Mouse (Mus musculus) CH12.LX (cell line): ENCODE results near the gene Gstt4. TPM values are rescaled to one million over a fixed set of nuclear protein-coding genes. Genes with fewer than 3 reads are reported as not detected.

ENCODE experiments used
- DNase-seq: peaks from one replicate; pipeline ENCODE4 v3.0.0-alpha.2; 2013; ENCODE audit errors: extremely low read depth
- H3K27ac ChIP-seq: 2 replicates; pipeline ENCODE4 v1.5.1; 2012; ENCODE audit warnings: low read depth, mild to moderate bottlenecking, control low read depth, moderate library complexity; ENCODE audit not compliant: insufficient read depth
- H3K27me3 ChIP-seq: replicated peaks from 2 replicates; pipeline ENCODE3; 2012; ENCODE audit warnings: inconsistent platforms
- H3K36me3 ChIP-seq, 2 experiments: replicated peaks in 1 of 2; 2 replicates each; pipeline versions ENCODE3 to v1.6.1; 2012; ENCODE audit warnings: inconsistent platforms in 1 of 2, low read length in 1 of 2, mild to moderate bottlenecking in 1 of 2, mixed read lengths in 1 of 2, moderate library complexity in 1 of 2; ENCODE audit not compliant: control insufficient read depth in 1 of 2, insufficient read depth in 1 of 2
- H3K4me1 ChIP-seq, 2 experiments: 2 replicates each; pipeline ENCODE4 v1.6.1; 2012; ENCODE audit warnings: inconsistent platforms in 1 of 2, moderate library complexity in 1 of 2; ENCODE audit not compliant: insufficient read depth in 2 of 2, control insufficient read depth in 1 of 2
- H3K4me2 ChIP-seq: 2 replicates; pipeline ENCODE4 v1.6.1; 2012; ENCODE audit warnings: low read depth, mild to moderate bottlenecking, control low read depth; ENCODE audit not compliant: poor library complexity, insufficient read depth, severe bottlenecking
- H3K4me3 ChIP-seq, 3 experiments: fragments of 150-350 bp in 1 of 3; sonication (generic) in 1 of 3; replicated peaks in 1 of 3; 2 replicates each; pipeline versions ENCODE3 to v1.5.1; 2011 to 2012; ENCODE audit warnings: low read depth in 2 of 3, low read length in 2 of 3, mild to moderate bottlenecking in 2 of 3, moderate library complexity in 2 of 3, control low read depth in 1 of 3, improper control_type of control experiment in 1 of 3, inconsistent platforms in 1 of 3, mixed read lengths in 1 of 3; ENCODE audit not compliant: poor library complexity in 1 of 3
- H3K79me2 ChIP-seq: replicated peaks from 2 replicates; pipeline ENCODE4 v1.6.1; 2012; ENCODE audit warnings: mild to moderate bottlenecking, moderate library complexity; ENCODE audit not compliant: control insufficient read depth, poor library complexity, insufficient read depth, severe bottlenecking; ENCODE audit errors: extremely low read depth
- H3K9ac ChIP-seq: 2 replicates; pipeline ENCODE4 v1.6.1; 2012; ENCODE audit warnings: low read depth, mild to moderate bottlenecking, control low read depth, moderate library complexity; ENCODE audit not compliant: insufficient read depth
- H3K9me3 ChIP-seq: replicated peaks from 2 replicates; pipeline ENCODE3; 2012; ENCODE audit warnings: low read length, inconsistent platforms, mixed read lengths
- BHLHE40 ChIP-seq: IDR thresholded peaks from 2 replicates; pipeline ENCODE4 v1.6.1; 2011; ENCODE audit warnings: mild to moderate bottlenecking, low read depth, low read length, improper control_type of control experiment
- CHD1 ChIP-seq: IDR thresholded peaks from 2 replicates; pipeline ENCODE4 v1.6.1; 2012; ENCODE audit warnings: low read depth, low read length, improper control_type of control experiment, inconsistent platforms
- CTCF ChIP-seq, 2 experiments: IDR thresholded peaks in 1 of 2; conservative IDR thresholded peaks in 1 of 2; 2 replicates each; pipeline ENCODE4 v1.5.1; 2011 to 2012; ENCODE audit warnings: low read depth in 2 of 2, low read length in 2 of 2, improper control_type of control experiment in 1 of 2, inconsistent platforms in 1 of 2, mild to moderate bottlenecking in 1 of 2, moderate library complexity in 1 of 2
- ELF1 ChIP-seq: IDR thresholded peaks from 2 replicates; pipeline ENCODE4 v1.6.1; 2014; ENCODE audit warnings: low read depth, mild to moderate bottlenecking, inconsistent platforms, low read length, improper control_type of control experiment
- ETS1 ChIP-seq: conservative IDR thresholded peaks from 2 replicates; pipeline ENCODE4 v1.6.1; 2012; ENCODE audit warnings: low read depth, mild to moderate bottlenecking, inconsistent platforms, low read length, improper control_type of control experiment, moderate library complexity
- IRF4 ChIP-seq: IDR thresholded peaks from 2 replicates; pipeline ENCODE4 v1.6.1; 2014; ENCODE audit warnings: low read depth, mild to moderate bottlenecking, inconsistent platforms, low read length, improper control_type of control experiment
- JUN ChIP-seq: IDR thresholded peaks from 2 replicates; pipeline ENCODE4 v1.6.1; 2011; ENCODE audit warnings: low read depth, mild to moderate bottlenecking, low read length, improper control_type of control experiment, moderate library complexity; ENCODE audit not compliant: insufficient read depth
- JUND ChIP-seq: conservative IDR thresholded peaks from 2 replicates; pipeline ENCODE4 v1.6.1; 2011; ENCODE audit warnings: low read depth, low read length, improper control_type of control experiment
- KAT2A ChIP-seq: IDR thresholded peaks from 2 replicates; pipeline ENCODE4 v1.6.1; 2012; ENCODE audit warnings: low read length, improper control_type of control experiment, inconsistent platforms; ENCODE audit not compliant: insufficient replicate concordance
- MAX ChIP-seq: IDR thresholded peaks from 2 replicates; pipeline ENCODE4 v1.6.1; 2011; ENCODE audit warnings: low read length, improper control_type of control experiment
- MAZ ChIP-seq: IDR thresholded peaks from 2 replicates; pipeline ENCODE4 v1.6.1; 2012; ENCODE audit warnings: low read depth, mild to moderate bottlenecking, inconsistent platforms, low read length, improper control_type of control experiment, moderate library complexity
- MEF2A ChIP-seq: IDR thresholded peaks from 2 replicates; pipeline ENCODE4 v1.6.1; 2014; ENCODE audit warnings: low read depth, mild to moderate bottlenecking, inconsistent platforms, low read length, improper control_type of control experiment, borderline replicate concordance
- MXI1 ChIP-seq: IDR thresholded peaks from 2 replicates; pipeline ENCODE4 v1.6.1; 2011; ENCODE audit warnings: mild to moderate bottlenecking, low read depth, low read length, improper control_type of control experiment
- MYC ChIP-seq: IDR thresholded peaks from 2 replicates; pipeline ENCODE4 v1.6.1; 2011; ENCODE audit warnings: low read depth, mild to moderate bottlenecking, improper control_type of control experiment, low read length
- NELFE ChIP-seq: IDR thresholded peaks from 2 replicates; pipeline ENCODE4 v1.6.1; 2011; ENCODE audit warnings: low read depth, low read length, improper control_type of control experiment
- NRF1 ChIP-seq: IDR thresholded peaks from 2 replicates; pipeline ENCODE4 v1.6.1; 2014; ENCODE audit warnings: low read depth, mild to moderate bottlenecking, inconsistent platforms, low read length, improper control_type of control experiment, moderate library complexity
- PAX5 ChIP-seq: IDR thresholded peaks from 2 replicates; pipeline ENCODE4 v1.6.1; 2012; ENCODE audit warnings: low read length, inconsistent platforms, mixed read lengths
- POLR2A ChIP-seq: IDR thresholded peaks from 2 replicates; pipeline ENCODE4 v1.6.1; 2011; ENCODE audit warnings: low read depth, mild to moderate bottlenecking, improper control_type of control experiment, low read length
- POLR2AphosphoS2 ChIP-seq: IDR thresholded peaks from 2 replicates; pipeline ENCODE4 v1.6.1; 2011; ENCODE audit warnings: low read depth, low read length, improper control_type of control experiment
- SIN3A ChIP-seq: IDR thresholded peaks from 2 replicates; pipeline ENCODE4 v1.6.1; 2012; ENCODE audit warnings: low read length, improper control_type of control experiment, inconsistent platforms
- TBP ChIP-seq: conservative IDR thresholded peaks from 2 replicates; pipeline ENCODE4 v1.6.1; 2011; ENCODE audit warnings: low read depth, low read length, improper control_type of control experiment
- TCF12 ChIP-seq: IDR thresholded peaks from 2 replicates; pipeline ENCODE4 v1.6.1; 2014; ENCODE audit warnings: low read depth, mild to moderate bottlenecking, inconsistent platforms, low read length, improper control_type of control experiment
- USF1 ChIP-seq: IDR thresholded peaks from 2 replicates; pipeline ENCODE4 v1.6.1; 2014; ENCODE audit warnings: low read depth, mild to moderate bottlenecking, inconsistent platforms, low read length, improper control_type of control experiment
- USF2 ChIP-seq: conservative IDR thresholded peaks from 2 replicates; pipeline ENCODE4 v1.6.1; 2011; ENCODE audit warnings: low read depth, low read length, improper control_type of control experiment
- ZC3H11A ChIP-seq: IDR thresholded peaks from 2 replicates; pipeline ENCODE4 v1.6.1; 2012; ENCODE audit warnings: low read depth, mild to moderate bottlenecking, inconsistent platforms, low read length, improper control_type of control experiment
- ZMIZ1 ChIP-seq: IDR thresholded peaks from 2 replicates; pipeline ENCODE4 v1.6.1; 2012; ENCODE audit warnings: low read depth, mild to moderate bottlenecking, inconsistent platforms, low read length, improper control_type of control experiment
- ZNF384 ChIP-seq: IDR thresholded peaks from 2 replicates; pipeline ENCODE4 v1.6.1; 2012; ENCODE audit warnings: low read depth, low read length, improper control_type of control experiment, inconsistent platforms
- dilution Hi-C: fragments of 300-500 bp; cut with MboI; formaldehyde crosslinking; loops from 2 replicates; pipeline ENCODE4 v1.14.3; 2020; ENCODE audit warnings: low sequenced_read_pairs; ENCODE audit not compliant: extremely low pct_unique_long_range_greater_than_20kb, extremely low pct_ligation_motif_present
- in situ Hi-C: fragments of 300-500 bp; cut with MboI; formaldehyde crosslinking; loops from 3 replicates; pipeline ENCODE4 v1.14.3; 2019; ENCODE audit warnings: low sequenced_read_pairs, low pct_ligation_motif_present, low pct_unique_long_range_greater_than_20kb, mixed read lengths
- polyA plus RNA-seq: library from polyadenylated mRNA; unstranded; fragments of >175 nt; gene quantifications from 2 replicates; pipeline ENCODE4 v1.2.1, GENCODE M21; 2012; ENCODE audit warnings: low read depth; ENCODE audit not compliant: insufficient read length
- total RNA-seq, 2 experiments: library from RNA; depleted of rRNA; stranded (reverse); fragments of 300-350 nt in 1 of 2; fragments of >200 nt in 1 of 2; gene quantifications; 2 replicates each; pipeline ENCODE4 v1.2.3; 2012 to 2014

The Gstt4 gene
- total and polyA plus RNA-seq, 3 experiments: 0.21 to 0.80 (median 0.42) TPM

- Histone ChIP-seq H3K36me3 (peaks cover 0 to 2% of the 10 kb centered on the region in 2 experiments), H3K27me3 (no peaks in the 10 kb centered on the region), H3K9me3 (no peaks in the 10 kb centered on the region), H3K4me3 (peak overlapping the region; percentile 50 to 73 (median 61)), H3K27ac (peak overlapping the region; percentile 42), H3K79me2 (no peaks in the 10 kb centered on the region), H3K4me2 (peak overlapping the region; percentile 95), H3K9ac (peak overlapping the region; percentile 83), H3K4me1 (peaks cover 3 to 28% of the 10 kb centered on the region in 2 experiments; a peak in 2 of 4 replicates)
- in situ Hi-C loops (loop anchor here (10.0 kb wide), 1 partner anchor 251 kb away; the partner anchor contains the start of gene Ggt5), dilution Hi-C loops (no loop called here)
- peak; percentile 94 for DNase-seq
- TF ChIP-seq NELFE: 0 out of 2 replicates have a peak, but pooled peaks have one; percentile 24
- peak; percentile 78; the same call in 1 of the 2 replicates for TF ChIP-seq MAZ
- TF ChIP-seq MYC: peak; percentile 99
- TF ChIP-seq SIN3A: peak; percentile 70
- TF ChIP-seq KAT2A: no peak
- peak; percentile 9; the same call in 1 of the 2 replicates for TF ChIP-seq MEF2A
- no peak for TF ChIP-seq CTCF (conservative IDR thresholded peaks at IDR 0.05 in 1 of 2, IDR thresholded peaks at IDR 0.05 in 1 of 2; ENCODE audit: low read depth in 2 of 2, low read length in 2 of 2)
- TF ChIP-seq ZMIZ1: peak; percentile 23; the same call in 1 of the 2 replicates
- TF ChIP-seq MXI1: peak; percentile 91
- peak; percentile 96 for TF ChIP-seq MAX
- no peak for TF ChIP-seq NRF1
- TF ChIP-seq USF1: peak; percentile 70
- TF ChIP-seq IRF4: no peak
- 0 out of 2 replicates have a peak, but pooled peaks have one; percentile 52 for TF ChIP-seq TBP
- no peak for TF ChIP-seq POLR2AphosphoS2
- peak; percentile 98 for TF ChIP-seq BHLHE40
- peak; percentile 63 for TF ChIP-seq POLR2A
- TF ChIP-seq USF2: peak; percentile 61
- 0 out of 2 replicates have a peak, but pooled peaks have one; percentile 9 for TF ChIP-seq JUND
- peak; percentile 88 for TF ChIP-seq ETS1
- peak; percentile 39; the same call in 1 of the 2 replicates for TF ChIP-seq TCF12
Observed at GRCm38 (mm10) chr10:75835307-75835706, 13.0 kb upstream of the Gstt4 start.

- H3K4me2 ChIP-seq: peak overlapping the region; percentile 88
- peaks cover 0 to 2% of the 10 kb centered on the region in 2 experiments for H3K36me3 ChIP-seq
- H3K27me3 ChIP-seq: no peaks in the 10 kb centered on the region
- H3K79me2 ChIP-seq: no peaks in the 10 kb centered on the region
- DNase-seq: no peak
- H3K9me3 ChIP-seq: no peaks in the 10 kb centered on the region
- peak overlapping the region; percentile 92 for H3K27ac ChIP-seq
- peaks cover 3 to 34% of the 10 kb centered on the region in 2 experiments; a peak in 2 of 4 replicates for H3K4me1 ChIP-seq
- TF ChIP-seq ZC3H11A (no peak), POLR2A (no peak), CHD1 (peak; percentile 66; the same call in 1 of the 2 replicates), IRF4 (no peak), NELFE (no peak), USF1 (no peak), ELF1 (no peak), MAX (no peak), USF2 (no peak), PAX5 (no peak), ETS1 (no peak), MYC (no peak), CTCF (conservative IDR thresholded peaks at IDR 0.05 in 1 of 2, IDR thresholded peaks at IDR 0.05 in 1 of 2; ENCODE audit: low read depth in 2 of 2, low read length in 2 of 2) (no peak), JUN (no peak), ZNF384 (peak; percentile 62)
- dilution Hi-C loops: no loop called here
- in situ Hi-C loops: loop anchor here (10.0 kb wide), 1 partner anchor 250 kb away; the partner anchor contains the start of gene Ggt5
- peak overlapping the region; percentile 83 for H3K9ac ChIP-seq
- peak overlapping the region; percentile 61 to 79 (median 73) for H3K4me3 ChIP-seq
Observed at GRCm38 (mm10) chr10:75834721-75835120, 12.4 kb upstream of the Gstt4 start.
